Mouse (Mus musculus) E14TG2a.4 (cell line): ENCODE results near the gene Lars2.

Experiments
- CTCF ChIP-seq: conservative IDR thresholded peaks from 2 replicates; pipeline ENCODE4 v1.5.1; 2014; ENCODE audit warnings: low read length
- NANOG ChIP-seq: IDR thresholded peaks from 2 replicates; pipeline ENCODE4 v1.6.1; 2014; ENCODE audit warnings: borderline replicate concordance, low read length, mixed read lengths
- POU5F1 ChIP-seq: IDR thresholded peaks from 2 replicates; pipeline ENCODE4 v1.6.1; 2014; ENCODE audit warnings: low read length, borderline replicate concordance

DNA sequence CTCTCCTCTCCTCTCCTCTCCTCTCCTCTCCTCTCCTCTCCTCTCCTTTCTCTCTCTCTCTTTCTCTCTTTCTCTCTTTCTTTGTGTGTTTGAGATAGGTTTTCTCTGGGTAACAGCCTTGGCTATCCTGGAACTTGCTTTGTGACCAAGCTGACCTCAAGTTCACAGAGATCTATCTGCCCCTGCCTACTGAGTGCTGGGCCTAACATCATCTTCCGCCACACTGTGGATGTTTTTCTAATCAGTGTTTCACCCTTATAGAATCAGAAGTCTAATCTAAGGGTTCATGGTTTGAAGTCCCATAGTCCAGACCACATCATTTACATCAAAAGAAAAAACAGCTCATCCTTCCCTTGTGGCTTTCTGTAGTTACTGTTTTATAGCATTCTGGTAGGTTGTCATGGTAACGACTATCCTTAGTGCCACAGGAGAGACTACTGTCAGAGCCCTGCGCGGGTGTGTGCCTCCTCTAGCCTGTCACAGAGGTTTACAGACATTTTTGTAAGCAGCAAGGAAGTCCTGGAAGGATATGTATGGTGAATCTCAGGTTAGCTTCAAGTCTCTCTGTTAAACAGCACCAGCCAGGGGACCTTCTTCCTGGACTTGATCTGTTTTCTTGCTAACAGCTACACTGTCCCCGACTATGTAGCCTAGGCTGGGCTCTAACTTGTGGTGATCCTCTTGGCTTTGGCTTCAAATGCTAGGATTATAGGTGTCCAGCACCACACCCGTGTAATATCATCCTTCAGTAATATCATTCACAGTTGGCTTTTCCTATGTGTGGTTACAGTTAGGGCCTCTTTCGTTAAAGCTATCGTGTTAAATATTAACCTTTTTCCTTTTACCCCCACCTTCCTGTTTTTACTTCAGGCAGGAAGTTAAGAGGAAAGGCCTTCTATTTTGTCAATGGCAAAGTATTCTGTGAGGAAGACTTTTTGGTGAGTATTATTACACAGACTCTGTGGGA lies 143.2 kb downstream of the Lars2 start:
- TF ChIP-seq CTCF (no peak), POU5F1 (no peak), NANOG (no peak)
